Mouse (Mus musculus) CH12.LX (cell line): Measurements from ENCODE around the gene Tedc1. TPM values are rescaled to one million over a fixed set of nuclear protein-coding genes. Genes with fewer than 3 reads are reported as not detected.

Experiments used
- DNase-seq: peaks from one replicate; pipeline ENCODE4 v3.0.0-alpha.2; 2013; ENCODE audit errors: extremely low read depth
- H3K27ac ChIP-seq: 2 replicates; pipeline ENCODE4 v1.5.1; 2012; ENCODE audit warnings: low read depth, mild to moderate bottlenecking, control low read depth, moderate library complexity; ENCODE audit not compliant: insufficient read depth
- H3K27me3 ChIP-seq: replicated peaks from 2 replicates; pipeline ENCODE3; 2012; ENCODE audit warnings: inconsistent platforms
- H3K36me3 ChIP-seq, 2 experiments: replicated peaks in 1 of 2; 2 replicates each; pipeline versions ENCODE3 to v1.6.1; 2012; ENCODE audit warnings: inconsistent platforms in 1 of 2, low read length in 1 of 2, mild to moderate bottlenecking in 1 of 2, mixed read lengths in 1 of 2, moderate library complexity in 1 of 2; ENCODE audit not compliant: control insufficient read depth in 1 of 2, insufficient read depth in 1 of 2
- H3K4me1 ChIP-seq, 2 experiments: 2 replicates each; pipeline ENCODE4 v1.6.1; 2012; ENCODE audit warnings: inconsistent platforms in 1 of 2, moderate library complexity in 1 of 2; ENCODE audit not compliant: insufficient read depth in 2 of 2, control insufficient read depth in 1 of 2
- H3K4me2 ChIP-seq: 2 replicates; pipeline ENCODE4 v1.6.1; 2012; ENCODE audit warnings: low read depth, mild to moderate bottlenecking, control low read depth; ENCODE audit not compliant: poor library complexity, insufficient read depth, severe bottlenecking
- H3K4me3 ChIP-seq, 3 experiments: fragments of 150-350 bp in 1 of 3; sonication (generic) in 1 of 3; replicated peaks in 1 of 3; 2 replicates each; pipeline versions ENCODE3 to v1.5.1; 2011 to 2012; ENCODE audit warnings: low read depth in 2 of 3, low read length in 2 of 3, mild to moderate bottlenecking in 2 of 3, moderate library complexity in 2 of 3, control low read depth in 1 of 3, improper control_type of control experiment in 1 of 3, inconsistent platforms in 1 of 3, mixed read lengths in 1 of 3; ENCODE audit not compliant: poor library complexity in 1 of 3
- H3K79me2 ChIP-seq: replicated peaks from 2 replicates; pipeline ENCODE4 v1.6.1; 2012; ENCODE audit warnings: mild to moderate bottlenecking, moderate library complexity; ENCODE audit not compliant: control insufficient read depth, poor library complexity, insufficient read depth, severe bottlenecking; ENCODE audit errors: extremely low read depth
- H3K9ac ChIP-seq: 2 replicates; pipeline ENCODE4 v1.6.1; 2012; ENCODE audit warnings: low read depth, mild to moderate bottlenecking, control low read depth, moderate library complexity; ENCODE audit not compliant: insufficient read depth
- H3K9me3 ChIP-seq: replicated peaks from 2 replicates; pipeline ENCODE3; 2012; ENCODE audit warnings: low read length, inconsistent platforms, mixed read lengths
- BHLHE40 ChIP-seq: IDR thresholded peaks from 2 replicates; pipeline ENCODE4 v1.6.1; 2011; ENCODE audit warnings: mild to moderate bottlenecking, low read depth, low read length, improper control_type of control experiment
- ELF1 ChIP-seq: IDR thresholded peaks from 2 replicates; pipeline ENCODE4 v1.6.1; 2014; ENCODE audit warnings: low read depth, mild to moderate bottlenecking, inconsistent platforms, low read length, improper control_type of control experiment
- KAT2A ChIP-seq: IDR thresholded peaks from 2 replicates; pipeline ENCODE4 v1.6.1; 2012; ENCODE audit warnings: low read length, improper control_type of control experiment, inconsistent platforms; ENCODE audit not compliant: insufficient replicate concordance
- MAZ ChIP-seq: IDR thresholded peaks from 2 replicates; pipeline ENCODE4 v1.6.1; 2012; ENCODE audit warnings: low read depth, mild to moderate bottlenecking, inconsistent platforms, low read length, improper control_type of control experiment, moderate library complexity
- MXI1 ChIP-seq: IDR thresholded peaks from 2 replicates; pipeline ENCODE4 v1.6.1; 2011; ENCODE audit warnings: mild to moderate bottlenecking, low read depth, low read length, improper control_type of control experiment
- NRF1 ChIP-seq: IDR thresholded peaks from 2 replicates; pipeline ENCODE4 v1.6.1; 2014; ENCODE audit warnings: low read depth, mild to moderate bottlenecking, inconsistent platforms, low read length, improper control_type of control experiment, moderate library complexity
- PAX5 ChIP-seq: IDR thresholded peaks from 2 replicates; pipeline ENCODE4 v1.6.1; 2012; ENCODE audit warnings: low read length, inconsistent platforms, mixed read lengths
- POLR2AphosphoS2 ChIP-seq: IDR thresholded peaks from 2 replicates; pipeline ENCODE4 v1.6.1; 2011; ENCODE audit warnings: low read depth, low read length, improper control_type of control experiment
- SIN3A ChIP-seq: IDR thresholded peaks from 2 replicates; pipeline ENCODE4 v1.6.1; 2012; ENCODE audit warnings: low read length, improper control_type of control experiment, inconsistent platforms
- UBTF ChIP-seq: IDR thresholded peaks from 2 replicates; pipeline ENCODE4 v1.6.1; 2012; ENCODE audit warnings: low read depth, mild to moderate bottlenecking, inconsistent platforms, low read length, improper control_type of control experiment, moderate library complexity
- USF1 ChIP-seq: IDR thresholded peaks from 2 replicates; pipeline ENCODE4 v1.6.1; 2014; ENCODE audit warnings: low read depth, mild to moderate bottlenecking, inconsistent platforms, low read length, improper control_type of control experiment
- dilution Hi-C: fragments of 300-500 bp; cut with MboI; formaldehyde crosslinking; loops from 2 replicates; pipeline ENCODE4 v1.14.3; 2020; ENCODE audit warnings: low sequenced_read_pairs; ENCODE audit not compliant: extremely low pct_unique_long_range_greater_than_20kb, extremely low pct_ligation_motif_present
- in situ Hi-C: fragments of 300-500 bp; cut with MboI; formaldehyde crosslinking; loops from 3 replicates; pipeline ENCODE4 v1.14.3; 2019; ENCODE audit warnings: low sequenced_read_pairs, low pct_ligation_motif_present, low pct_unique_long_range_greater_than_20kb, mixed read lengths
- polyA plus RNA-seq: library from polyadenylated mRNA; unstranded; fragments of >175 nt; gene quantifications from 2 replicates; pipeline ENCODE4 v1.2.1, GENCODE M21; 2012; ENCODE audit warnings: low read depth; ENCODE audit not compliant: insufficient read length
- total RNA-seq, 2 experiments: library from RNA; depleted of rRNA; stranded (reverse); fragments of 300-350 nt in 1 of 2; fragments of >200 nt in 1 of 2; gene quantifications; 2 replicates each; pipeline ENCODE4 v1.2.3; 2012 to 2014

Gene Tedc1
- total and polyA plus RNA-seq, 3 experiments, result 6.4 to 14.0 (median 9.0) TPM

GRCm38 (mm10) chr12:113139908-113140615 is 16.2 kb upstream of the Tedc1 start, which contains the start of gene Crip2:
Gene Crip2, plus strand, starts transcription at chr12:113140236.
- H3K4me3 ChIP-seq, result peak within 1 kb of the TSS in 2 of 3 experiments; percentile 20 to 57
- H3K4me1 ChIP-seq, result peaks cover 0 to 7% of the 10 kb centered on the region in 2 experiments; a peak in 1 of 4 replicates
- no peak for DNase-seq
- dilution Hi-C loops, result no loop called here
- no peaks in the 10 kb centered on the region for H3K27me3 ChIP-seq
- H3K36me3 ChIP-seq, result peaks cover 31 to 61% of the 10 kb centered on the region in 2 experiments
- no peak within 1 kb of the TSS for H3K27ac ChIP-seq
- in situ Hi-C loops, result no loop called here
- peaks cover 23% of the 10 kb centered on the region for H3K9me3 ChIP-seq
- peak within 1 kb of the TSS; percentile 65 for H3K4me2 ChIP-seq
- TF ChIP-seq UBTF (no peak), MAZ (0 out of 2 replicates have a peak, but pooled peaks have one; percentile 42), SIN3A (peak; percentile 83), BHLHE40 (peak; percentile 22; the same call in 1 of the 2 replicates), NRF1 (peak; percentile 52; the same call in 1 of the 2 replicates), PAX5 (no peak), MXI1 (peak; percentile 78)
- H3K9ac ChIP-seq, result no peak within 1 kb of the TSS
- H3K79me2 ChIP-seq, result no peaks in the 10 kb centered on the region

GRCm38 (mm10) chr12:113140616-113141411 is 15.4 kb upstream of the Tedc1 start:
- H3K4me3 ChIP-seq, result peak overlapping the region in 2 of 3 experiments; percentile 20 to 57
- H3K36me3 ChIP-seq, result peaks cover 23 to 54% of the 10 kb centered on the region in 2 experiments
- H3K4me1 ChIP-seq, result peaks cover 0 to 8% of the 10 kb centered on the region in 2 experiments; a peak in 1 of 4 replicates
- no peak for DNase-seq
- no peak overlapping the region for H3K9ac ChIP-seq
- no peaks in the 10 kb centered on the region for H3K79me2 ChIP-seq
- no peaks in the 10 kb centered on the region for H3K27me3 ChIP-seq
- dilution Hi-C loops (no loop called here), in situ Hi-C loops (no loop called here)
- peak overlapping the region; percentile 65 for H3K4me2 ChIP-seq
- TF ChIP-seq POLR2AphosphoS2 (no peak; the same call in 1 of the 2 replicates), KAT2A (no peak), ELF1 (no peak), USF1 (no peak), MXI1 (0 out of 2 replicates have a peak, but pooled peaks have one; percentile 1)
- H3K27ac ChIP-seq, result no peak overlapping the region
- H3K9me3 ChIP-seq, result peaks cover 23% of the 10 kb centered on the region
